Mouse (Mus musculus) liver, embryonic 12.5 days (tissue): ENCODE measurements around the gene Anxa3. TPM values are rescaled to one million over a fixed set of nuclear protein-coding genes. Genes with fewer than 3 reads are reported as not detected.

Experiments used
- ATAC-seq: fragments of 200-750 bp; cut with Nextera tagmentation; 2 replicates; pipeline ENCODE4 v1.8.0; 2017; ENCODE audit warnings: moderate number of reproducible peaks, mild to moderate bottlenecking, moderate library complexity
- H3K27ac ChIP-seq: fragments of 300-500 bp; sonication (generic); 2 replicates; pipeline ENCODE4 v1.5.1; 2016; ENCODE audit warnings: mild to moderate bottlenecking
- H3K27me3 ChIP-seq: fragments of 300-500 bp; sonication (generic); replicated peaks from 2 replicates; pipeline ENCODE4 v1.6.1; 2016; ENCODE audit warnings: mild to moderate bottlenecking, moderate library complexity
- H3K36me3 ChIP-seq: fragments of 300-500 bp; sonication (generic); 2 replicates; pipeline ENCODE4 v1.6.1; 2016; ENCODE audit warnings: mild to moderate bottlenecking, moderate library complexity
- H3K4me1 ChIP-seq: fragments of 300-500 bp; sonication (generic); 2 replicates; pipeline ENCODE4 v1.6.1; 2016
- H3K4me2 ChIP-seq: fragments of 300-500 bp; sonication (generic); 2 replicates; pipeline ENCODE4 v1.6.1; 2016; ENCODE audit warnings: mild to moderate bottlenecking, moderate library complexity
- H3K4me3 ChIP-seq: fragments of 300-500 bp; sonication (generic); 2 replicates; pipeline ENCODE4 v1.5.1; 2016; ENCODE audit warnings: mild to moderate bottlenecking, moderate library complexity
- H3K9ac ChIP-seq: fragments of 300-500 bp; sonication (generic); 2 replicates; pipeline ENCODE4 v1.6.1; 2016; ENCODE audit warnings: mild to moderate bottlenecking, moderate library complexity
- H3K9me3 ChIP-seq: fragments of 300-500 bp; sonication (generic); replicated peaks from 2 replicates; pipeline ENCODE4 v1.6.1; 2016; ENCODE audit warnings: mild to moderate bottlenecking, moderate library complexity
- WGBS: fragments of 180-500 bp; shearing (Covaris S2); methylation state at CpG from one replicate; pipeline ENCODE4 v1.1.7; 2016; ENCODE audit not compliant: insufficient replicate concordance; 5-methylcytosine and 5-hydroxymethylcytosine counted together
- polyA plus RNA-seq: library from polyadenylated mRNA; unstranded; fragments of >200 nt; fragmentation: Nextera tagmentation; extraction: Ambion mirVana; gene quantifications from 2 replicates; pipeline ENCODE4 v1.2.1, GENCODE M21; 2016

The Anxa3 gene
- polyA plus RNA-seq, 1 experiment from 2014 or later: 16.2 TPM

- WGBS: 82% methylated on average over 3 of the region's 3 CpGs
- Histone ChIP-seq H3K9ac (no peak overlapping the region), H3K4me2 (no peak overlapping the region), H3K36me3 (no peaks in the 10 kb centered on the region), H3K4me1 (peaks cover 28% of the 10 kb centered on the region), H3K27ac (no peak overlapping the region), H3K4me3 (no peak overlapping the region), H3K27me3 (no peaks in the 10 kb centered on the region), H3K9me3 (no peaks in the 10 kb centered on the region)
- no peak for ATAC-seq
Measured at GRCm38 (mm10) chr5:96888396-96888795, 95.3 kb downstream of the Anxa3 start.

GRCm38 (mm10) chr5:96890367-96890766 lies 97.2 kb downstream of the Anxa3 start:
- no peaks in the 10 kb centered on the region for H3K36me3 ChIP-seq
- H3K4me1 ChIP-seq: peaks cover 15% of the 10 kb centered on the region
- WGBS: 82% methylated on average over 5 of the region's 5 CpGs
- no peaks in the 10 kb centered on the region; the same call in 1 of the 2 replicates for H3K27me3 ChIP-seq
- H3K9me3 ChIP-seq: no peaks in the 10 kb centered on the region
- no peak overlapping the region for H3K4me3 ChIP-seq
- H3K4me2 ChIP-seq: no peak overlapping the region
- H3K27ac ChIP-seq: no peak overlapping the region
- no peak overlapping the region for H3K9ac ChIP-seq
- ATAC-seq: no peak

Other genes with a start within 250 kb of the Anxa3 start
- gene Bmp2k, start 204.3 kb downstream of the Anxa3 start, polyA plus RNA-seq: 57.2 and 59.8 TPM in 2 replicates